Mouse (Mus musculus) bone marrow macrophage, adult 2 months (primary cell): ENCODE data around the gene Socs4. TPM values are rescaled to one million over a fixed set of nuclear protein-coding genes. Genes with fewer than 3 reads are reported as not detected.

Experiments used
- H3K27ac ChIP-seq: 2 replicates; pipeline ENCODE4 v1.5.1; 2012; ENCODE audit warnings: low read depth, low read length; ENCODE audit not compliant: insufficient read depth
- H3K4me1 ChIP-seq: 2 replicates; pipeline ENCODE4 v1.6.1; 2012; ENCODE audit warnings: low read length; ENCODE audit not compliant: control insufficient read depth, insufficient read depth
- H3K4me3 ChIP-seq: 2 replicates; pipeline ENCODE4 v1.5.1; 2012; ENCODE audit warnings: mild to moderate bottlenecking, low read length, moderate library complexity; ENCODE audit not compliant: insufficient read depth
- CTCF ChIP-seq: IDR thresholded peaks from 2 replicates; pipeline ENCODE4 v1.5.1; 2012; ENCODE audit warnings: low read depth, mild to moderate bottlenecking, low read length, moderate library complexity
- POLR2A ChIP-seq: IDR thresholded peaks from 2 replicates; pipeline ENCODE4 v1.6.1; 2012; ENCODE audit warnings: mild to moderate bottlenecking, low read depth, low read length, borderline replicate concordance
- polyA plus RNA-seq: library from polyadenylated mRNA; stranded (reverse); fragments of >200 nt; gene quantifications from 2 replicates; pipeline ENCODE4 v1.2.4, GENCODE M21; 2012; ENCODE audit not compliant: missing spikeins, insufficient read depth, insufficient read length

Socs4 gene
- polyA plus RNA-seq: 21.9 and 22.6 TPM in 2 replicates

- TF ChIP-seq CTCF (no peak), POLR2A (0 out of 2 replicates have a peak, but pooled peaks have one; percentile 69)
- Histone ChIP-seq H3K27ac (peak within 1 kb of the TSS; percentile 81), H3K4me1 (0 out of 2 replicates have a peak, but pooled peaks cover 2% of the 10 kb centered on the region), H3K4me3 (peak within 1 kb of the TSS; percentile 87)
Measured at GRCm38 (mm10) chr14:47276637-47277393, at the start of gene Socs4, which contains the start of gene Wdhd1. Gene Socs4 (plus strand): TSS chr14:47276931. Gene Wdhd1 (minus strand): TSS chr14:47276857.

- TF ChIP-seq CTCF: no peak
- no peak for TF ChIP-seq POLR2A
- H3K27ac ChIP-seq: no peak overlapping the region
- no peaks in the 10 kb centered on the region for H3K4me1 ChIP-seq
- H3K4me3 ChIP-seq: no peak overlapping the region
Measured at GRCm38 (mm10) chr14:47229796-47230376, 46.8 kb upstream of the Socs4 start.

- H3K27ac ChIP-seq: no peak overlapping the region
Measured at GRCm38 (mm10) chr14:47233602-47234001, 43.1 kb upstream of the Socs4 start.

GRCm38 (mm10) chr14:47234032-47234431 is 42.7 kb upstream of the Socs4 start:
- no peaks in the 10 kb centered on the region for H3K4me1 ChIP-seq
- H3K4me3 ChIP-seq: no peak overlapping the region
- H3K27ac ChIP-seq: no peak overlapping the region
- TF ChIP-seq POLR2A: no peak

More at GRCm38 (mm10) chr14:47233602-47234001, 43.1 kb upstream of the Socs4 start:
- no peak overlapping the region for H3K4me3 ChIP-seq
- no peaks in the 10 kb centered on the region for H3K4me1 ChIP-seq
- TF ChIP-seq CTCF: no peak
- no peak for TF ChIP-seq POLR2A

- Histone ChIP-seq H3K27ac (no peak overlapping the region), H3K4me1 (no peaks in the 10 kb centered on the region), H3K4me3 (no peak overlapping the region)
- no peak for TF ChIP-seq POLR2A
- TF ChIP-seq CTCF: no peak
Measured at GRCm38 (mm10) chr14:47234526-47235250, 42.0 kb upstream of the Socs4 start.

GRCm38 (mm10) chr14:47236491-47236890 is 40.2 kb upstream of the Socs4 start:
- H3K27ac ChIP-seq: no peak overlapping the region
- H3K4me1 ChIP-seq: no peaks in the 10 kb centered on the region
- no peak for TF ChIP-seq CTCF
- no peak for TF ChIP-seq POLR2A
- no peak overlapping the region for H3K4me3 ChIP-seq

- TF ChIP-seq CTCF (no peak), POLR2A (no peak)
- Histone ChIP-seq H3K27ac (no peak overlapping the region), H3K4me3 (no peak overlapping the region), H3K4me1 (no peaks in the 10 kb centered on the region)
Measured at GRCm38 (mm10) chr14:47237286-47237685, 39.4 kb upstream of the Socs4 start.

- Histone ChIP-seq H3K4me1 (no peaks in the 10 kb centered on the region), H3K4me3 (no peak overlapping the region), H3K27ac (no peak overlapping the region)
- TF ChIP-seq CTCF: no peak
- no peak for TF ChIP-seq POLR2A
Measured at GRCm38 (mm10) chr14:47240600-47240999, 36.1 kb upstream of the Socs4 start.

GRCm38 (mm10) chr14:47241046-47241445 is 35.7 kb upstream of the Socs4 start:
- TF ChIP-seq POLR2A (no peak), CTCF (no peak)
- Histone ChIP-seq H3K4me1 (no peaks in the 10 kb centered on the region), H3K4me3 (no peak overlapping the region), H3K27ac (no peak overlapping the region)
